Mouse (Mus musculus) cerebellum, adult 2 months (tissue): Measurements from ENCODE around the gene Lix1l.

ENCODE experiments used
- CTCF ChIP-seq: fragments of 200-500 bp; IDR thresholded peaks from 2 replicates; pipeline ENCODE4 v1.5.1; 2011; ENCODE audit warnings: low read depth, mild to moderate bottlenecking, control low read depth, low read length, moderate library complexity, borderline replicate concordance; ENCODE audit not compliant: insufficient read depth
- POLR2A ChIP-seq: fragments of 200-500 bp; IDR thresholded peaks from 2 replicates; pipeline ENCODE4 v1.6.1; 2011; ENCODE audit warnings: low read length, control low read depth, borderline replicate concordance; ENCODE audit not compliant: insufficient read depth

DNA sequence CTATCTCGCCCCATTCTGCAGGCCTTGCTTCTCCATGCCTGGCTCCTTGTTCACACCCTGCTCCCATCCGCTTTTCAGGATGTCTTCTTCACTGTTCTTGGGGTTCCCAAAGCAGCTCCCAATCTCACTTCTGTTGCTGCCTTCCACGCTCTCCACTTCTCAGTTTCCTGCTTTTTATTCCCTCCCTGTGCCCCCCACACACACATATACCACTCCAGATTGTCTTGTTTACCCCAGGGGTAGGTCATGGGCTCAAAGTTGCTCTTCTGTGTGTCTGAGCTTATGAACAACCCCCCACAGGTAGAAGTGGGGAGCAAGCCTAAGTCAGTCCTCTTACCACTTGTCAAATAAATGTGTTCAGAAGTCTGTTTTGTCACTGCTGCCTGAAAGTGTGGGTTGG lies 1.5 kb upstream of the Lix1l start:
- TF ChIP-seq CTCF (no peak), POLR2A (no peak)
